Mouse (Mus musculus): Measurements from ENCODE around the gene Rpp25. TPM values are rescaled to one million over a fixed set of nuclear protein-coding genes. Genes with fewer than 3 reads are reported as not detected.

Gene Rpp25
- polyA plus RNA-seq, 1 experiment from 2014 or later, result 0.77 TPM

Other genes starting within 250 kb of the Rpp25 start
- 14.6 and 14.9 TPM in 2 replicates for gene 1700017B05Rik, start 241.4 kb upstream of the Rpp25 start, polyA plus RNA-seq (2015; fragmentation: Nextera tagmentation; extraction: Ambion mirVana)
- gene Ppcdc, start 63.9 kb upstream of the Rpp25 start, polyA plus RNA-seq (2015; fragmentation: Nextera tagmentation; extraction: Ambion mirVana), result 10.4 and 11.3 TPM in 2 replicates
- 7.2 and 8.2 TPM in 2 replicates for gene Scamp5, start 36.0 kb upstream of the Rpp25 start, polyA plus RNA-seq (2015; fragmentation: Nextera tagmentation; extraction: Ambion mirVana)
- gene Cox5a, start 17.2 kb downstream of the Rpp25 start, polyA plus RNA-seq (2015; fragmentation: Nextera tagmentation; extraction: Ambion mirVana), result 412 and 430 TPM in 2 replicates
- gene Fam219b, start 33.5 kb downstream of the Rpp25 start, polyA plus RNA-seq (2015; fragmentation: Nextera tagmentation; extraction: Ambion mirVana), result 7.6 and 8.2 TPM in 2 replicates
- gene Mpi, start 48.7 kb downstream of the Rpp25 start, polyA plus RNA-seq (2015; fragmentation: Nextera tagmentation; extraction: Ambion mirVana), result 12.3 and 13.2 TPM in 2 replicates
- 26.9 and 27.6 TPM in 2 replicates for gene Scamp2, start 56.9 kb downstream of the Rpp25 start, polyA plus RNA-seq (2015; fragmentation: Nextera tagmentation; extraction: Ambion mirVana)
- 3.6 and 3.7 TPM in 2 replicates for gene Ulk3, start 85.4 kb downstream of the Rpp25 start, polyA plus RNA-seq (2015; fragmentation: Nextera tagmentation; extraction: Ambion mirVana)
- not detected in 2 replicates for gene Cplx3, start 102.3 kb downstream of the Rpp25 start, polyA plus RNA-seq (2015; fragmentation: Nextera tagmentation; extraction: Ambion mirVana)
- gene Lman1l, start 116.7 kb downstream of the Rpp25 start, polyA plus RNA-seq (2015; fragmentation: Nextera tagmentation; extraction: Ambion mirVana), result 0.06 TPM in 1 of 2 replicates, not detected in the other
- 20.7 and 21.7 TPM in 2 replicates for gene Csk, start 149.6 kb downstream of the Rpp25 start, polyA plus RNA-seq (2015; fragmentation: Nextera tagmentation; extraction: Ambion mirVana)
- gene Cyp1a2, start 179.7 kb downstream of the Rpp25 start, polyA plus RNA-seq (2015; fragmentation: Nextera tagmentation; extraction: Ambion mirVana), result 0.10 TPM in 1 of 2 replicates, not detected in the other
- 0.17 and 0.22 TPM in 2 replicates for gene Cyp1a1, start 183.9 kb downstream of the Rpp25 start, polyA plus RNA-seq (2015; fragmentation: Nextera tagmentation; extraction: Ambion mirVana)
- 16.7 and 18.4 TPM in 2 replicates for gene Edc3, start 204.5 kb downstream of the Rpp25 start, polyA plus RNA-seq (2015; fragmentation: Nextera tagmentation; extraction: Ambion mirVana)